Mouse (Mus musculus): Measurements from ENCODE around the gene Olfr734.

- TF ChIP-seq POLR2A (IDR thresholded peaks at IDR 0.05; ENCODE audit: borderline replicate concordance, low read depth, low read length) (no peak), CTCF (IDR thresholded peaks at IDR 0.05; ENCODE audit: low read depth, low read length) (no peak)
Observed at GRCm38 (mm10) chr14:50360480-50360879, 33.9 kb upstream of the Olfr734 start.

Data from bone marrow macrophage, adult 2 months (primary cell).